Comparison of ENCODE assay signal across 14 mouse cellular contexts in genomic region chr19:32512518-32512917, GRCm38 (mm10). TPM values are rescaled to one million over a fixed set of nuclear protein-coding genes. Genes with fewer than 3 reads are reported as not detected.
DNase-seq lines count a peak whose midpoint lies in the region; ATAC-seq and TF ChIP-seq lines count a peak whose summit lies in the region.
"Had no signal": no experiment of that assay in that cellular context is flagged by ENCODE, and none has a peak within 500 bp of the region (broad histone marks: within the 10 kb centered on the region; RNA-seq: fewer than 3 reads in every experiment).

No protein-coding gene starts in this region.

- no peaks in the 10 kb centered on the region for H3K9me3 ChIP-seq in forebrain, postnatal 0 days (ENCODE audit: low read length)
- H3K9me3 ChIP-seq in forebrain, embryonic 13.5 days (replicated peaks) = peaks cover 5% of the 10 kb centered on the region
- no peaks in the 10 kb centered on the region for H3K9me3 ChIP-seq in lung, embryonic 14.5 days (ENCODE audit: low read depth, low read length)
- H3K9me3 ChIP-seq: heart, embryonic 10.5 days; hindbrain, embryonic 15.5 days had no signal

- 45% methylated on average over 1 of the region's 1 CpGs for WGBS in forebrain, postnatal 0 days
- 56% methylated on average over 1 of the region's 1 CpGs for WGBS in forebrain, embryonic 13.5 days
- 51% methylated on average over 1 of the region's 1 CpGs for WGBS in lung, embryonic 14.5 days
- WGBS in small intestine, adult 2 months = 58% methylated on average over 1 of the region's 1 CpGs

- TF ChIP-seq POLR2A in small intestine, adult 2 months (IDR thresholded peaks at IDR 0.05; ENCODE audit: low read depth, low read length) = no peak

- no peak for DNase-seq in forebrain, postnatal 0 days
- DNase-seq in lung, embryonic 14.5 days = peak; percentile 23
- no peak for DNase-seq in lung, postnatal 14 days
- no peak for DNase-seq in Patski (ENCODE audit: low read depth, low spot score)
- DNase-seq in frontal cortex, postnatal 10 days (ENCODE audit: low spot score in 2 of 2) = no peak
- no peak for DNase-seq in gastrocnemius, adult 18-20 months (ENCODE audit: low spot score)
- DNase-seq: adrenal gland, postnatal 10 days; cerebellum, postnatal 36 days; liver, embryonic 13.5 days; right cerebral cortex, adult 18-20 months had no signal

- ATAC-seq in forebrain, postnatal 0 days = no peak
- no peak for ATAC-seq in forebrain, embryonic 13.5 days
- no peak for ATAC-seq in lung, embryonic 14.5 days (ENCODE audit: insufficient read depth)
- ATAC-seq in Patski = no peak

- no peak overlapping the region for H3K9ac ChIP-seq in forebrain, postnatal 0 days
- no peak overlapping the region for H3K9ac ChIP-seq in forebrain, embryonic 13.5 days
- H3K9ac ChIP-seq in lung, embryonic 14.5 days = no peak overlapping the region
- H3K9ac ChIP-seq: hindbrain, embryonic 15.5 days; liver, embryonic 13.5 days had no signal

- in situ Hi-C loops in Patski (cut with MboI; ENCODE audit: low pct_unique_long_range_greater_than_20kb) = loop anchor here (25.0 kb wide), 1 partner anchor 725 kb away; no protein-coding TSS in a partner anchor

- POLR2A ChIA-PET in Patski (lab: Charles Lee) = no interaction called here

- H3K27ac ChIP-seq in forebrain, postnatal 0 days (ENCODE audit: low read depth, low read length) = no peak overlapping the region
- H3K27ac ChIP-seq in forebrain, embryonic 13.5 days = no peak overlapping the region
- no peak overlapping the region for H3K27ac ChIP-seq in lung, embryonic 14.5 days (ENCODE audit: low read depth)
- H3K27ac ChIP-seq in small intestine, adult 2 months (ENCODE audit: insufficient read depth, low read depth, low read length) = no peak overlapping the region
- H3K27ac ChIP-seq: heart, embryonic 10.5 days; hindbrain, embryonic 15.5 days; liver, embryonic 13.5 days had no signal

- H3K27me3 ChIP-seq in forebrain, postnatal 0 days (ENCODE audit: insufficient read depth, low read length) = no peaks in the 10 kb centered on the region
- no peaks in the 10 kb centered on the region for H3K27me3 ChIP-seq in forebrain, embryonic 13.5 days
- no peaks in the 10 kb centered on the region for H3K27me3 ChIP-seq in lung, embryonic 14.5 days (ENCODE audit: insufficient read depth, low read length)
- no peaks in the 10 kb centered on the region for H3K27me3 ChIP-seq in Patski
- H3K27me3 ChIP-seq in small intestine, adult 2 months (ENCODE audit: control insufficient read depth, insufficient read depth, low read length) = no peaks in the 10 kb centered on the region
- H3K27me3 ChIP-seq: hindbrain, embryonic 15.5 days; liver, embryonic 13.5 days had no signal

- CTCF ChIA-PET in Patski (lab: Charles Lee) = interaction anchor here (0.7 to 1.5 kb wide), 3 partner anchors 172 to 199 kb away, joined by 3 to 5 read pairs (median 3); no protein-coding TSS in a partner anchor

- H3K4me2 ChIP-seq in forebrain, postnatal 0 days (ENCODE audit: low read depth) = no peak overlapping the region
- no peak overlapping the region for H3K4me2 ChIP-seq in forebrain, embryonic 13.5 days
- no peak overlapping the region for H3K4me2 ChIP-seq in lung, embryonic 14.5 days
- H3K4me2 ChIP-seq: hindbrain, embryonic 15.5 days; liver, embryonic 13.5 days had no signal

- H3K4me1 ChIP-seq in forebrain, postnatal 0 days (ENCODE audit: insufficient read depth) = no peaks in the 10 kb centered on the region
- no peaks in the 10 kb centered on the region for H3K4me1 ChIP-seq in forebrain, embryonic 13.5 days
- H3K4me1 ChIP-seq in lung, embryonic 14.5 days (ENCODE audit: insufficient read depth) = no peaks in the 10 kb centered on the region
- peaks cover 14% of the 10 kb centered on the region for H3K4me1 ChIP-seq in small intestine, adult 2 months (ENCODE audit: control insufficient read depth, insufficient read depth, insufficient read length, low read length)
- H3K4me1 ChIP-seq: hindbrain, embryonic 15.5 days had no signal

- peaks cover 28% of the 10 kb centered on the region for H3K36me3 ChIP-seq in forebrain, postnatal 0 days (ENCODE audit: insufficient read depth)
- peaks cover 67% of the 10 kb centered on the region for H3K36me3 ChIP-seq in forebrain, embryonic 13.5 days (ENCODE audit: poor library complexity, severe bottlenecking)
- H3K36me3 ChIP-seq in lung, embryonic 14.5 days (ENCODE audit: insufficient read depth) = peaks cover 41% of the 10 kb centered on the region
- H3K36me3 ChIP-seq in small intestine, adult 2 months (ENCODE audit: control insufficient read depth, insufficient read depth, low read length) = peaks cover 22% of the 10 kb centered on the region

- 0 out of 2 replicates have a peak, but pooled peaks have one; percentile 8 for TF ChIP-seq CTCF in forebrain, postnatal 0 days (IDR thresholded peaks at IDR 0.05; ENCODE audit: low read depth)
- 0 out of 2 replicates have a peak, but pooled peaks have one; percentile 33 for TF ChIP-seq CTCF in lung, embryonic 14.5 days (IDR thresholded peaks at IDR 0.05; ENCODE audit: low read depth)
- peak; percentile 61 for TF ChIP-seq CTCF in Patski (IDR thresholded peaks at IDR 0.05)
- peak; percentile 59; the same call in 1 of the 2 replicates for TF ChIP-seq CTCF in small intestine, adult 2 months (IDR thresholded peaks at IDR 0.05; ENCODE audit: extremely low read depth, insufficient read length, insufficient replicate concordance, low read depth, low read length)

- H3K4me3 ChIP-seq in forebrain, postnatal 0 days (ENCODE audit: low read depth, low read length) = no peak overlapping the region
- no peak overlapping the region for H3K4me3 ChIP-seq in forebrain, embryonic 13.5 days
- no peak overlapping the region for H3K4me3 ChIP-seq in lung, embryonic 14.5 days (ENCODE audit: low read depth, low read length)
- no peak overlapping the region for H3K4me3 ChIP-seq in small intestine, adult 2 months (ENCODE audit: low read depth, low read length)
- H3K4me3 ChIP-seq: heart, embryonic 10.5 days; hindbrain, embryonic 15.5 days; liver, embryonic 13.5 days had no signal

RNA-seq across cellular contexts. Expression of gene Minpp1, which starts 26.9 kb away (rescaled TPM):
- 75.6 and 84.8 TPM in 2 replicates for total RNA-seq in forebrain, postnatal 0 days (2014; rRNA removed)
- 52.6 and 58.6 TPM in 2 replicates for polyA plus RNA-seq in forebrain, postnatal 0 days (2015; fragmentation: Nextera tagmentation; extraction: Ambion mirVana)
- polyA plus RNA-seq in forebrain, embryonic 13.5 days (2015; fragmentation: Nextera tagmentation; extraction: Ambion mirVana) = 38.6 and 43.6 TPM in 2 replicates
- polyA plus RNA-seq in lung, embryonic 14.5 days (2014; fragmentation: Nextera tagmentation; extraction: Ambion mirVana) = 67.6 and 68.6 TPM in 2 replicates
- 50.8 TPM for polyA plus RNA-seq in Patski (2021)
- 86.5 and 112 TPM in 2 replicates for polyA plus RNA-seq in small intestine, adult 2 months (2012; rRNA removed)
- total RNA-seq in gastrocnemius, adult 18-20 months (2021) = 10 to 100 TPM; 13.9 to 14.0 TPM

RNA-seq across cellular contexts. Expression of gene Rpl9-ps6, which starts 46.1 kb away (rescaled TPM):
- total RNA-seq in forebrain, postnatal 0 days (2014; rRNA removed) = 94.9 and 106 TPM in 2 replicates
- polyA plus RNA-seq in forebrain, postnatal 0 days (2015; fragmentation: Nextera tagmentation; extraction: Ambion mirVana) = 54.1 and 69.9 TPM in 2 replicates
- polyA plus RNA-seq in forebrain, embryonic 13.5 days (2015; fragmentation: Nextera tagmentation; extraction: Ambion mirVana) = 98.9 and 101 TPM in 2 replicates
- polyA plus RNA-seq in lung, embryonic 14.5 days (2014; fragmentation: Nextera tagmentation; extraction: Ambion mirVana) = 133 and 163 TPM in 2 replicates
- polyA plus RNA-seq in Patski (2021) = 38.9 TPM
- 0.65 and 0.83 TPM in 2 replicates for polyA plus RNA-seq in small intestine, adult 2 months (2012; rRNA removed)
- total RNA-seq in gastrocnemius, adult 18-20 months (2021) = 10 to 100 TPM; 22.7 to 52.1 TPM

Comparison
In these comparisons a context has a peak if more than half of its experiments do, and no peak if none do; other contexts are left out.
1. CTCF ChIP-seq: peak in every context shown above with its lines; median percentile 61 in Patski; 59 in small intestine, adult 2 months; 33 in lung, embryonic 14.5 days; 8 in forebrain, postnatal 0 days.
2. RNA of gene Rpl9-ps6, which starts 46.1 kb away (polyA plus RNA-seq): 133 to 163 TPM in lung, embryonic 14.5 days, 98.9 to 101 TPM in forebrain, embryonic 13.5 days, 54.1 to 69.9 TPM in forebrain, postnatal 0 days and 38.9 TPM in Patski (single experiment); 0.65 to 0.83 TPM in small intestine, adult 2 months; every median in the first group is over 10 times any median in the second.